In genomic region chr17:34032806-34033205, GRCm38 (mm10) we compare ENCODE assay signal across 8 mouse cellular contexts. TPM values are rescaled to one million over a fixed set of nuclear protein-coding genes. Genes with fewer than 3 reads are reported as not detected.
DNase-seq lines count a peak whose midpoint lies in the region; ATAC-seq lines count a peak whose summit lies in the region.

No protein-coding gene starts in this region.

- peaks cover 53% of the 10 kb centered on the region for H3K36me3 ChIP-seq in forebrain, embryonic 15.5 days
- peaks cover 75% of the 10 kb centered on the region for H3K36me3 ChIP-seq in limb, embryonic 10.5 days
- H3K36me3 ChIP-seq in neural tube, embryonic 12.5 days, result peaks cover 59% of the 10 kb centered on the region

- DNase-seq in adrenal gland, postnatal 14 days, result peak; percentile 49
- no peak for DNase-seq in adrenal gland, postnatal 25 days
- peak; percentile 43 for DNase-seq in ovary, postnatal 36 days (ENCODE audit: low spot score)
- DNase-seq in ovary, adult 18-20 months (ENCODE audit: low spot score), result no peak
- DNase-seq in limb, embryonic 10.5 days (ENCODE audit: low spot score), result no peak
- DNase-seq in frontal cortex, postnatal 25 days (ENCODE audit: low spot score in 2 of 2), result no peak

- peak overlapping the region; percentile 88 for H3K9ac ChIP-seq in forebrain, embryonic 15.5 days (replicated peaks)
- H3K9ac ChIP-seq in neural tube, embryonic 12.5 days, result peak overlapping the region; percentile 97

- peak overlapping the region; percentile 85 for H3K4me3 ChIP-seq in forebrain, embryonic 15.5 days
- peak overlapping the region; percentile 77 for H3K4me3 ChIP-seq in limb, embryonic 10.5 days
- H3K4me3 ChIP-seq in neural tube, embryonic 12.5 days, result peak overlapping the region; percentile 94

- no peak for ATAC-seq in forebrain, embryonic 15.5 days (replicated peaks)
- no peak for ATAC-seq in neural tube, embryonic 12.5 days (ENCODE audit: low FRiP score, low read depth)

- H3K27me3 ChIP-seq in forebrain, embryonic 15.5 days, result no peaks in the 10 kb centered on the region
- H3K27me3 ChIP-seq in limb, embryonic 10.5 days (ENCODE audit: low read depth, poor library complexity, severe bottlenecking), result peaks cover 9% of the 10 kb centered on the region; the same call in 1 of the 2 replicates
- H3K27me3 ChIP-seq in neural tube, embryonic 12.5 days (replicated peaks), result no peaks in the 10 kb centered on the region

- H3K4me2 ChIP-seq in forebrain, embryonic 15.5 days (replicated peaks), result peak overlapping the region; percentile 94
- H3K4me2 ChIP-seq in neural tube, embryonic 12.5 days (replicated peaks), result peak overlapping the region; percentile 98

- 61% methylated on average over 9 of the region's 9 CpGs for WGBS in forebrain, embryonic 15.5 days
- 62% methylated on average over 9 of the region's 9 CpGs for WGBS in limb, embryonic 10.5 days
- WGBS in neural tube, embryonic 12.5 days, result 56% methylated on average over 9 of the region's 9 CpGs

- peak overlapping the region; percentile 98 for H3K27ac ChIP-seq in forebrain, embryonic 15.5 days (replicated peaks)
- peak overlapping the region; percentile 96 for H3K27ac ChIP-seq in limb, embryonic 10.5 days
- H3K27ac ChIP-seq in neural tube, embryonic 12.5 days, result no peak overlapping the region; the same call in 1 of the 2 replicates

- peaks cover 51% of the 10 kb centered on the region for H3K4me1 ChIP-seq in forebrain, embryonic 15.5 days
- peaks cover 51% of the 10 kb centered on the region for H3K4me1 ChIP-seq in limb, embryonic 10.5 days
- peaks cover 50% of the 10 kb centered on the region for H3K4me1 ChIP-seq in neural tube, embryonic 12.5 days

- H3K9me3 ChIP-seq in forebrain, embryonic 15.5 days, result no peaks in the 10 kb centered on the region
- no peaks in the 10 kb centered on the region for H3K9me3 ChIP-seq in limb, embryonic 10.5 days (replicated peaks)
- no peaks in the 10 kb centered on the region for H3K9me3 ChIP-seq in neural tube, embryonic 12.5 days

RNA-seq across cellular contexts. Expression of gene Rxrb, which starts 1.2 kb away (rescaled TPM):
- total RNA-seq in adrenal gland, postnatal 14 days (2021), result 54.5 and 66.6 TPM in 2 replicates
- total RNA-seq in adrenal gland, postnatal 25 days (2021), result 66.8 and 71.0 TPM in 2 replicates
- polyA plus RNA-seq in forebrain, embryonic 15.5 days (2015; fragmentation: Nextera tagmentation; extraction: Ambion mirVana), result 58.2 and 64.5 TPM in 2 replicates
- polyA plus RNA-seq in limb, embryonic 10.5 days (2016; fragmentation: Nextera tagmentation; extraction: Ambion mirVana), result 49.9 and 51.0 TPM in 2 replicates
- polyA plus RNA-seq in neural tube, embryonic 12.5 days (2016; fragmentation: Nextera tagmentation; extraction: Ambion mirVana), result 65.2 and 69.1 TPM in 2 replicates

RNA-seq across cellular contexts. Expression of gene Slc39a7, which starts 1.3 kb away (rescaled TPM):
- total RNA-seq in adrenal gland, postnatal 14 days (2021), result 127 and 161 TPM in 2 replicates
- total RNA-seq in adrenal gland, postnatal 25 days (2021), result 149 and 162 TPM in 2 replicates
- polyA plus RNA-seq in forebrain, embryonic 15.5 days (2015; fragmentation: Nextera tagmentation; extraction: Ambion mirVana), result 148 and 156 TPM in 2 replicates
- polyA plus RNA-seq in limb, embryonic 10.5 days (2016; fragmentation: Nextera tagmentation; extraction: Ambion mirVana), result 196 TPM in 2 replicates
- 172 and 173 TPM in 2 replicates for polyA plus RNA-seq in neural tube, embryonic 12.5 days (2016; fragmentation: Nextera tagmentation; extraction: Ambion mirVana)

RNA-seq across cellular contexts. Expression of gene H2-Ke6, which starts 4.9 kb away (rescaled TPM):
- 207 and 212 TPM in 2 replicates for total RNA-seq in adrenal gland, postnatal 14 days (2021)
- 239 TPM in 2 replicates for total RNA-seq in adrenal gland, postnatal 25 days (2021)
- polyA plus RNA-seq in forebrain, embryonic 15.5 days (2015; fragmentation: Nextera tagmentation; extraction: Ambion mirVana), result 64.4 and 74.3 TPM in 2 replicates
- polyA plus RNA-seq in limb, embryonic 10.5 days (2016; fragmentation: Nextera tagmentation; extraction: Ambion mirVana), result 25.9 and 33.7 TPM in 2 replicates
- polyA plus RNA-seq in neural tube, embryonic 12.5 days (2016; fragmentation: Nextera tagmentation; extraction: Ambion mirVana), result 61.3 and 70.6 TPM in 2 replicates

RNA-seq across cellular contexts. Expression of gene Col11a2, which starts 6.4 kb away (rescaled TPM):
- total RNA-seq in adrenal gland, postnatal 14 days (2021), result 1.1 and 2.6 TPM in 2 replicates
- total RNA-seq in adrenal gland, postnatal 25 days (2021), result 0.91 and 3.0 TPM in 2 replicates
- polyA plus RNA-seq in forebrain, embryonic 15.5 days (2015; fragmentation: Nextera tagmentation; extraction: Ambion mirVana), result 2.0 and 2.1 TPM in 2 replicates
- polyA plus RNA-seq in limb, embryonic 10.5 days (2016; fragmentation: Nextera tagmentation; extraction: Ambion mirVana), result 0.43 and 2.5 TPM in 2 replicates
- polyA plus RNA-seq in neural tube, embryonic 12.5 days (2016; fragmentation: Nextera tagmentation; extraction: Ambion mirVana), result 5.7 and 6.3 TPM in 2 replicates

RNA-seq across cellular contexts. Expression of gene Ring1, which starts 8.3 kb away (rescaled TPM):
- total RNA-seq in adrenal gland, postnatal 14 days (2021), result 36.6 and 42.5 TPM in 2 replicates
- total RNA-seq in adrenal gland, postnatal 25 days (2021), result 50.8 and 66.2 TPM in 2 replicates
- 21.9 and 22.9 TPM in 2 replicates for polyA plus RNA-seq in forebrain, embryonic 15.5 days (2015; fragmentation: Nextera tagmentation; extraction: Ambion mirVana)
- 11.8 and 15.0 TPM in 2 replicates for polyA plus RNA-seq in limb, embryonic 10.5 days (2016; fragmentation: Nextera tagmentation; extraction: Ambion mirVana)
- polyA plus RNA-seq in neural tube, embryonic 12.5 days (2016; fragmentation: Nextera tagmentation; extraction: Ambion mirVana), result 25.9 and 30.7 TPM in 2 replicates

Comparison
In these comparisons a context has a peak if more than half of its experiments do, and no peak if none do; other contexts are left out.
1. DNase-seq: peak in adrenal gland, postnatal 14 days (single experiment) and ovary, postnatal 36 days (single experiment); none in adrenal gland, postnatal 25 days (single experiment), ovary, adult 18-20 months (single experiment), limb, embryonic 10.5 days (single experiment) and frontal cortex, postnatal 25 days (0 of 2).
2. Peak in every context shown above with its lines, with median percentiles within 50 percentile points of each other: H3K4me3 ChIP-seq.